Mouse (Mus musculus): ENCODE measurements around the gene Nkrf.
A peak's percentile ranks its signal among the peaks of the same experiment; 100 is the strongest.
"Not testable (repeated sequence)": the region's sequence is repeated elsewhere in the genome, so short reads cannot be mapped to it uniquely, and the experiment has no call there.

Gene Nkrf

DNA sequence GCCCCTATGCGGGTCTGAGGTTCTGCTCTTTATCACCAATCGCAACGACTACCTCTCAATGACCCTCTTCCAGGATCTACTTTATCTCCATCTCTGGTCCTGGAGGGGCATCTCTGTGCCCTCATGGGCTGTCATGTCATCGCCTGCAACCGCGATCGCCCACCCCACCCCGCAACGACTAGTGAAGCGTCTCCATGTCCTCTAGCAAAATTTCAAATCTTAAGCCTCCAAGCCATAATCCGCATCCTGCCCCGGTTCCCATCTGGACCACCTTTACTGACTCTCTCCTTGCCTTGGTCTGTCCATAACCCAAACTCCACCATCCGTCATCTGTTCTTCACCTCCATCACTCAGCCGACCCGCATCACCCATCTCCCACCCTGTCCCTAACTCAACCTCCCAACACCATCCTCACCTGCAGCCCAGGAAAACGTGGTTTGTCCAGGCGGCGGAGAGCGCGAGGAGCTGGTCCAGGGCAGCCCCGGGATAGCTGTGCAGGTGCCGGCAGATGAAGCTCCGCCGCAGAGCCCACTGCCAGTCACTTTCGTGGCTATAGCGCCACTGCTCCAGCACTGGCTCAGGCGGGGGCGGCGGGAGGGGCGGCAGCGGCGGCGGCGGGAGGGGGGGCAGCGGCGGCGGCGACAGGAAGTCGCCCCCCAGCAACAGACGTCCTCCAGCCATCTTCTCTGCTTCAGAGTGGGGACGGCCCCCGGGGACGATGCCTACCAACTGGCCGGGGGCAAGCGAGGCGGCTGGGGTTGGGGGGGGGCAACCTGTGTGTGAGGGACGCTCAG is at the start of gene Nkrf:
TSS of gene Nkrf (minus strand) at position 579 of the 794 bp plus-strand sequence.
- DNase-seq (ENCODE audit: low spot score in 2 of 2), result peak; percentile 10 to 23

DNA sequence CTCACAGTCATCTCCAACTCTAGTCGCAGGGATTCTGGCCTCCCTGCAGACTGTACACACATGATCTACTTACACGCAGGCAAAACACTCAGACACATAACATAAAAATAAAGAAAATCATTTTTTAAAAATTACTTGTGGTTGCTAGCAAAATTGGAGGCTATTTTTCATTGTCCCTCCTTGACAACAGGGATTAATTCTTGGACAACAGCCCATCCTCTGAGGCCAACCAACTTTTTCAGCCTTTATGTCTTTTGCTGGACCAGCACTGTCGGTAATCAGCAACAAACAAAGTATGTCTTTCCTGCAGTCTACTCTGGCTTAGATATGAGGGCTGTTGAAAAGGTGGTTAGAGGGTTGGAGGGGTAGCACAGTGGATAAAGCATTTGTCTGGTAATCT is 38.4 kb upstream of the Nkrf start:
- DNase-seq (ENCODE audit: low spot score in 2 of 2), result no peak

DNA sequence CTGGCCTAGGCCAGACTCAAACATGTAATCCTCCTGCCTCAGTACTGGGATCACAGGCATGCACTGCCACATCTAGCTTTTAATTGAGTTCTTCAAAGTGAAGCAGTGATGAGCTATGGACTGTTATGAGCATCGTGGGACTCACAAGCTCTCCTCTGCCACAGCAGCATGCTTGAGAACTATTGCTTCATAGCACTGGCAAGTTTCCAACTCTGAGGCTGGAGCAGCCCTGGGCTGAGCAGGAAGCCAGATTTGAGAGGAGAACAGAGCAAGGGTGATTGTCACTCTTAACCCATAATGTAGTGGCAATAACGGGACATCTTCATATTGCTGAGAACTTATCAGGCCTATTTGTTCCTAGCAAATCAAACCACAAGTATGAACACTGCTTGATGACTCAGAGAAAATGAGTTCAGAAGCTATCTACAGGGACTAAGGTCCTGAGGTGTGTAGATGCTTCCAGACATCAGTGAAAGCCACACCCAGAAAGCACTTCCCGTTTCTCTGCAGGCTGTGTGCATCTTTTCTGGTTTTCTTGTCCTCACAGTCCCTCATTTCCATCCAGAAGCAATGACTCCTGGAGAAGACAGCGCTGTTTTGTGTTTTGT is 37.2 kb upstream of the Nkrf start:
- peak in 1 of 2 experiments; percentile 2 for DNase-seq (ENCODE audit: low spot score in 2 of 2)

DNA sequence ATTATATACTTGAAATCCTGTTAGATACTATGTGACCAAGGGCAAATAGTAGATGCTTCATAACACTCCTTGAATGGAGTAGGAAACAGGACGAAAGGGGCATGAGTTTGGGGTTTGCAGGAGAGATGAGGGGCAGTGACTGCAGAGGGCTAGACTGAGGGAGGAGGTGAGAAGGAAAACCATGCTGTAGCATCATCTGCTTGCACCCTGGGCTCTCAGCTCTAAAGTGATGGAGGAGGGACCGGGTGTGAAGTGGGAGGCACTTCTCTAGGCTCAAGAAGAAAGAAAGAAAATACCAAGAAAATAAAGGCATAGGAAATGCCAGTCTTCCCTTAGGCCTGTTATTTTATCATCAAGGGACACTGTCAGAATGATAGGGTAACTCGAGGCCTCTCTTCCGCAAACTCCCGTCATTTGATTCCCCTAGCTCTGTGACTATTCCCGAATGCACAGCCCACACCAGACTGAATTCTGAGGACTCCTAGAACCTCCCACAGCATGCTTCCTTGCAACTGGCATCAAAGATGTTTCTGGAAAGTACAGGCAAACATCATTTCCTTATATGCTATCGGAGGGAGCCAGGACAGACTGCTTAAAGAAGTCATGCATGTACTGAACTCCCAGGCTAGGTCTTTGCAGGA is 32.7 kb upstream of the Nkrf start:
- DNase-seq (ENCODE audit: low spot score in 2 of 2), result no peak

DNA sequence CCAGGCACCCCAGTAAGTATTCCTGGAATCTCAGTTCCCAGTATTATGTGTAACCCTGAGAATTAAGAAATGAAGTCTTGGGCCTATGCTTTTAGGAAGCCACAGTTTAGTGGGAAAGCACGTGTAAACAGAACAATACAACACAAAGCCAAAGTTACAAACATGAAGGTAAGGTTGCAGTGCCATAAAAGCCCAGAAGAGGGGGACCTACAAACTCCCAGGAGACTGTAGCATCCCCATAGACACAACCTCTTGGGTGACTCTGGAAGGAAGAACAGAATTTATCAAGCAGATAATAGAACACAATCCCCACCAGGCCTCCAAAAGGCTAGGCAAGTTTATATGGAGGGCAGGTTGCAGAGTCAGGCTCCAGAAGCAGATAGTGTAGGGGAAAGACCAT is 27.9 kb upstream of the Nkrf start:
- no peak for DNase-seq (ENCODE audit: low spot score in 2 of 2)

DNA sequence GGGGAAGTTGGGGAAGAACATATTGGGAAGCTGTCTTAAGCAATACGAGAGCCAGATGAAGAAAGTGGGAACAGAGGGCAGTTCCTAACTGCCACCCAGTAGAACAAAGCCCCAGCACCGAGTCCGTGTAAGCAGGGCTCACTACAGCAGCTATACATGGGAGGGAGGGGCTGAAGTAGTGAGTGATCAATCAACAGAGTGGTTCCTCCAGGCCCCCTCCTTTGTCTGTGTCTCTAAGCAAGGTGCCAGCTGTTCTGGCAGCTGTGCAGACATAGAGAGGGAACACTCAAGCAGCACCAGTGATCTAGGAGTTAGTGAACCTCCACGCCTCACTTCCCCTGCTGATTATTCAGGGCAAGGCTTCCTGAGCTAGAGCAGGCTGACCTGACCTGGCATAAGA is 27.0 kb upstream of the Nkrf start:
- no peak for DNase-seq (ENCODE audit: low spot score in 2 of 2)

DNA sequence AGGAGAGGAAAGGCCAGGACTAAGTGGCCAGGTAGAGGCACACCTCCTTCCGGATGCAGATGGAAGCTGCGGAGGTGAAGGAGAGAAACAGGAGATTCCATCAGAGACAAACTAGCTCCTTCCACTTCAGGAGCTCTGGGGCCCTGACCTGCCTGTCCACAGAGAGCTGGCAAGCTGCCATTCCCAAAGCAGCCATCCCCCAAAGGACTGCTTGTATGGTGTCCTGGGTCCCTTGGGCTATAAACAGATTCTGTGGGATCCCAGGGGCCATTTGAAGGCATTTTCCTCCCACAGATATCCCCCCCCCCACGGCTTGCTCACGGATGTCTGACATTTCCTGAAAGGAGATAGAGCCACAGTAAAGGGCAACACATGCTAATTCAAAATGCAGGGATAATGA is 26.1 kb upstream of the Nkrf start:
- no peak for DNase-seq (ENCODE audit: low spot score in 2 of 2)

DNA sequence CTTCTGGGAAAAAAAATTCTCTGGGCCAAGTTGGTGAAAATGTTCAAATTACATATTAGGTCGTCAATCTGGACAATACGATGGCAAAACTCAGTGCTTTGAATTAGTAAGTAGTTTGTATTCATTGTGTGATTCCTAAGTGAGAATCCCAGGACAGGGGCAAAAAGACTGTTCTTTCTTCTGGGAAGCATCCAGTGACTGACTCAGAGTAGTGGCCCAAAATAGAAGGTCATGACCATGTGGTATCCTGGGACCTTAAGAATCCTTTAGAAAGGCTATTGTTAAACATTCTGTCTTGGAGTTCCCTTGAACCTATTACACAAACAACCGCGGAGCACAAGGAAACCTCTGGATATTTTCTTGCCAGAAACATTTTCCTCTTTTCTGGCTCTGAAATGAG is 18.6 kb upstream of the Nkrf start:
- no peak for DNase-seq (ENCODE audit: low spot score in 2 of 2)

DNA sequence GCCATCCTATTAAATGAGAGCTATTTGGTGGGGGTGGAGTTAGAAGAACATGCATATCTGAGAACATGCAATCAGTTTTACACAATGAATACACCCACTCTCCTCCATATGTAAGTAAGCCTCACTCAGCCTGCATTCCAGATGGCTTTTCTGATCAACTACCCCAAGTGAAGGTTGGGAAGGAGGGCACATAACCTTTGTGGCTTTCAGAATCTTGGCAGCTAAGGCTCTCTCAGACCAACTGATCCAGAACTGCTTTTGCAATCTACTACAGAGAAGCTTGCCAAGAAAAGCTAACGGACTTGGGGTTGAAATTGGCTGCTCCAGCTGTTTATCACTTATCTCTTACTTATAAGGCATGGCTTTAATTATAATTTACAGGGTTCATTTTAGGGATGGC is 15.1 kb upstream of the Nkrf start:
- DNase-seq (ENCODE audit: low spot score in 2 of 2), result no peak

DNA sequence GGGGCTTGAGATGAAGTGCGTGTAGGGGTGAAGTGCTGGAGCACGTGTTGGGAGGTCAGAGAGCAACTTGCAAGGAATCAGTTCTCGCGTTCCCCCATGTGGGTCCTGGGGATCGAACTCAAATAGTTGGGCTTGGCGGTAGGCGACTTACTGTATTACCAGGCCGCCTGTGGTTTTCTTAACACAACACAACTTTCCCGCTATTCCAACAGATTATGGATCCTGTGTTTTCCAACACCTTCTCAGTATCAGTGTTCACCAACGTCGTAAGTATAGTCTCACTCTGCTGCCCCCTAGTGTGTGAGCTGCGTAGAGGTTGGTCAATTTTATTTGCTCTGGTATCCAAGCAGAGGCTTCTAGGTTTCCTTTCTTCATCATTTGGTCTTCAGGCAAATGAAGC is 8.6 kb upstream of the Nkrf start:
- DNase-seq (ENCODE audit: low spot score in 2 of 2), result peak; percentile 12 to 27

DNA sequence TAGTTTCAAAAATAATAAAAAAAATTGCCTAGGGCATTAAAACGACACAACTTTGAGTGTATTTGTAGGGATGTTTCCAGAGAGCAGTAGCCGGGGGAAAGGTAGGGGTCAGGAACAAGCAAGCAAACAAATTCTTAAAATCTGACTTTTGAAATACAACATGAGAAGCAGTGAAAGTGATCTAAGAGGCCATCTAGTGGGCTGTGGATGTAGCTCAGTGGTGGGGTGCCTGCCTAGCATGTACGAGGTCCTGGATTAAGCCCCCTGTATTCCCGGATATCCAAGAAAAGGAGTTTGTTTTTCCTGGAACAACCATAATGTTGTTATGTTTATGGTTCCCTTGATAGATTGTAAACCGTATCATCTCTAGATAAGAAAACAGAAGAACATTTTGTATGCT is 3.8 kb upstream of the Nkrf start:
- no peak for DNase-seq (ENCODE audit: low spot score in 2 of 2)

DNA sequence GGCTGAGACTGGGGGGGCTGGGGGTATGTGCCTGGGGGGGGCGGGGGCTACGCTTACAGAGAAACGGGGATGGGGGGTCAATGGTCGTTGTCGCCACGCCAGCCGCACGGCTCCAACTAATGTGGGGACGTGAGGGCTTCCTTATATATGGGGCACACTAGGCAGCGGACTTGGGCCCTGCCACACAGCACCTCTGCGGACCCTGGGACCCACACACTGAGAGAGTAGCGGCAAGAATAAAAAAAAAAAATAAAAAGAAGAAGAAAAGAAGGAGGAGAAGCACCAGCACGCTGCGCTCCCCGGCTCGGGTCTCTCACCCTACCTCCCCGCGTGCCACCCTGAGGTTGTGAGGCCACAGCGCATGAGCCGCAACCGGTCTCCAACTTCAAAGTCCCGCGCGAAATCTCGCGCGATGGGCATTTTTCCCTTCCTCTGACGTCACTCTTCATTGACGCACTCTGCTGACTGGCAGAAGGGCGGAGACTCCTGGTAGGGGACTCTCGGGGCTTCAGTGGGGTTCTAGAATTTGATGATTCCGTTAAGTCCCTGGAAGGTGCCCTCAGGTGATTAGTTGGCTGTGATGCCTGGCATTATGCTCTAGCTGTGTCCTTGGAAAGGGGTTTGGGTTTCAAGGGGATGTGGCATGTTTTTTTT is 543 bp upstream of the Nkrf start:
- peak; percentile 89 to 91 for DNase-seq (ENCODE audit: low spot score in 2 of 2)

DNA sequence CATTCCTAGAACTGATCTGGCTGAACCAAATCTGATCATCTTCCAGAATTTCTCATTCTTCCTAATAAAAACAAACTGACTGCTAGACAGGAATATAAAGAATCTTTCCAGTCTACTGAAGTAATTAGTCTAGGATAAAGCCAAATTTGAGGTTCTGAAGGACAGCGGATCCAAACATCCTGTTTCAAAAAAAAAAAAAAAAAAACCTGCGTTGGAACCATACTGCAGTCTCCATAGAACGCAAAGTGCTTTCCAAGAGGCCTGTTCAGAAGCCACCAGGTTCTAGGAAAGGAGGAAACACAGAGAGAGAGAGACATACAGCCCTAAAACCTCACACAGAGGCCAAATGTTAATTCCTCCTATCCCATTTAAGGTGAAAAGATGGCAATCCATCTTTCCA is 1.0 kb downstream of the Nkrf start:
- DNase-seq (ENCODE audit: low spot score in 2 of 2), result no peak

DNA sequence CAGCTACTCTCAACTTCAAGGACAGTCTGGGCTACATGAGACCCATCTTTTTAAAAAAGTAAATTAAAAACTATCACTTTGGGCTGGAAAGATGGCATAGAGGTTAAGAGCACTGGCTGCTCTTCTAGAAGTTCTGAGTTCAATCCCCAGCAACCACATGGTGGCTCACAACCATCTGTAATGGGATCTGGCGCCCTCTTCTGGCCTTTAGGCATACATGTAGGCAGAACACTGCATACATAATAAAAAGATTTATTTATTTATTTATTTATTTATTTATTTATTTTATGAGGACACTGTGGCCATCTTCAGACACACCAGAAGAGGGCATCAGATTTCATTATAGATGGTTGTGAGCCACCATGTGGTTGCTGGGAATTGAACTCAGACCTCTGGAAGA is 3.8 kb downstream of the Nkrf start:
- DNase-seq (ENCODE audit: low spot score in 2 of 2), result not testable (repeated sequence)

DNA sequence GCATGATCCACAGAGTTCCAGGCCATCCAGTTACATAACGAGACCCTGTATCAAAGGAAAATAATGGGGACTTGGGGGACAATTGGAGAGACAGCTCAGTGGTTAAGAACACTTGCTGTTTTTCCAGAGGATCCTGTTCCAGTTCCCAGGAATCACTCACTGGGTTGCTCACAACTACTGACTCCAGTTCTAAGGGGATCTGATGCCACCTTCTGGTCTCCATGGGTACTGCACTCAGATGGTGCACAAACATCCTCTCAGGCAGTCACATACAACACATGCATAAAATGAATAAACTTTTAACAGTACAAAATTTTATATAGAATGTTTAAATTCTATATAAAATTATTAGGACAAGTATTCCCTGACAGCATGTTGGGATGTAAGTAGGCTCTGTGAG is 18.0 kb downstream of the Nkrf start:
- no peak for DNase-seq (ENCODE audit: low spot score in 2 of 2)

DNA sequence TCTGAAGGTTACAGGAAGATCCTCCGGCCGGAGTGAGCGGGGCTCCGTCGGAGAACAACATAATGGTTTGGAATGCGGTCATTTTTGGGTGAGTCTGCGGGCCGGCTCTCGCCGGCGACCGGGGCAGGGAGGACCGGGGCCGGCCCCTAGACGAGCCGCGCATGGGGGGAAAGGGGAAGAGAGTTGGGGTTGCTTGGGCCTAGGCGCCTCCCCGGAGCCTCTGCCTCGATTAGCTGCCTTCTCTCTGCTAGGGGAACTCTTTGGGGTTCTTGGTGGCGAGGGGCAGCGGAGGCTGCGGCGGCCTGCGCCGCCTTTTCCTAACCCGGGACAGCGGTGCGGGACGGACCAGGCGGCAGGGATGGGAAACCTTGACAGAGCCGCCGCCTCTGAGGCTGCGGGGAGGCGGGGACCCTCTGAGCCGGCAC is 28.0 kb downstream of the Nkrf start:
- DNase-seq (ENCODE audit: low spot score in 2 of 2), result peak; percentile 16 to 19

DNA sequence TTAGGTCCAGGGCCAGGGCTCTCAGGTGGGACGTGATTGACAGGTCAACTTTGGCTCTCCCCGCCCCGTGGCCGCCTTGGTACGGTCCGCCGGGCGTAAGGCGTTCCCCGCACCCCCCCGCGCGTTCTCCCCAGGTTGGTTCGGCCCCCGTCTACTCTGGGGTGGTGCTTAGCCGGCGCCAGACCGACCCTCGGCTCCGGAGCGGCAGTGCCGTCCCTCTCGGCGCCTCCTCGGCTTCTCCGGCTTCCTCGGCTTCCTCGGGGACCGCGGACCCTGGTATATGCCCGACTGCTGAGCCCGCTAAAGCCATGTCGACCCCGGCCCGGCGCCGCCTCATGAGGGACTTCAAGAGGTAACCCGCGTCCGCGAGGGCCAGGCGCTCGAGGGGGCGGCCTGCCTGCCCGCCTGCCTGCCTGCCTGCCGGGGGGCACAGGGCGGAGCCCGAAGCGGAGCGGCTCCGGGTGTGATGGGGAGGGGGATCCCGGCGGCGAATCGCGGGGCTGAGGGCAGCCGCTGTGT is 28.5 kb downstream of the Nkrf start:
- peak; percentile 86 to 89 for DNase-seq (ENCODE audit: low spot score in 2 of 2)

DNA sequence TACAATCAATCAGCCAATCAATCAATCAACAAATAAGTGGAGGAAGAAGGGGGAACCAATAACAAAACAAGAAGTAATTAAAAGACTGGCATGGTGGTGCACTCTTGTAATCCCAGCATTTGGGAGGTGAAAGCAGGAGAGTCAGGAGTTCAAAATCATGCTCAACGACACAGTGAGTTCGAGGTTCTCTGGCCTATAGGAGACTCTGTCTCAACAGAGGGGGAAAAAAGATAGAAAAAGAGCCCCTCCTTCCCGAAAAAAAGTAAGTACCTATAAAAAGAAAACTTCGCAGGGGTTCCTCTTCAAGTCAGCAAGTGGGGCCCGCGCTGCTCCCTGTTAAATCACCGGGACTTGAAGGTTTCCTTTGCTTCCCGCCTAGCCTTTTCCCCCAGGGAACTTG is 28.9 kb downstream of the Nkrf start, which contains the start of the genes Ube2a and C330007P06Rik:
TSS of gene Ube2a (plus strand) at position 136 of the 400 bp plus-strand sequence.
TSS of gene C330007P06Rik (minus strand) at position 347 of the 400 bp plus-strand sequence.
- no peak for DNase-seq (ENCODE audit: low spot score in 2 of 2)

DNA sequence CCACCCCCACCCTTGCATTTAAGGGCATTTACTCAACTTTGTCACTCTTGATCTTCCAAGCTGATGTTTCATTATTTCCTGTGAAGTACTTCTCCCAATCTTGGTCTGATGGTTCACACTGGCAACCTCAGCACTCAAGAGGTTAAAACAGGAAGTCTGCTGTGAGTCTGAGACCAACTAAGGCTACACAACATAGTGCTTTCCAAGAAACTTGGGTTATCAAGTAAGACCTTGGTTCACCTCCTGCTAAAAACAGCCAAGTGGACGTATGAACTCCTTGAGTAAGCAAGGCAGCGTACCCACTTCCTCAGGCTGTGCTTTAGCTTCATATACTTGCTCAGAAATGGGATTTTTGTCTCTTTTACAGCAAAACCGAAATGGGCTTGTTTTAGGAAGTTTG is 32.3 kb downstream of the Nkrf start:
- DNase-seq (ENCODE audit: low spot score in 2 of 2), result no peak

DNA sequence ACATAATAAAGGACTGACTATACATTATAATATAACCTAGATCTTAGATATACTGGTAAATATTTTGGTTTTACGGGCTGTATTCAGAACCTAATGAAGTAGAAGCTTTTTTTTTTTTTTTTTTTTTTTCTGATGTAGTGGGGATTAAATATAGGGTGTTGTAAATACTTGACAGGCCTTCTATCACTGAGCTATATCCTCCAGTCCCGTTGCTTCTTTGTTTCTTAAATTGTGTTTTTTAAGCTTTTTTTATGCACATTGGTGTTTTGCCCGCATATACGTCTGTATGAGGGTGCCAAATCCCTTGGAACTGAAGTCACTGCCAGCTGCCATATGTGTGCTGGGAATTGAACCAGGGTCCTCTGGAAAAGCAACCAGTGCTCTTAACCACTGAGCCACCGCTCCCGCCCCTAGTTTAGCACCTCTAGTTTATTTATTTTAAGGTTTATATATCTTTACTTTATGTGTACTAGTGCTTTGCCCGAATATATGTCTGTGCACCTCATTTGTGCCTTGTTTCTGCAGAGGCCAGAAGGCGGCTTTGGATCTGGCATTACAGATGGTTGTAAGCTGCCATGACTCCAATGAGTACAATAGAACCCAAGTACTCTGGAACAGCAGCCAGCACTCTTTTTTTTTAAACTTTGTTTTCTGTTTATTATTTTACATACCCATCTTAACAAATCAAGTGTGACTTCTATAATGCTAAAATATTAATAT is 37.9 kb downstream of the Nkrf start:
- no peak for DNase-seq (ENCODE audit: low spot score in 2 of 2)
